Mouse (Mus musculus) intestine, embryonic 14.5 days (tissue): ENCODE data around the gene Tmf1. TPM values are rescaled to one million over a fixed set of nuclear protein-coding genes. Genes with fewer than 3 reads are reported as not detected.

Experiments
- ATAC-seq: fragments of 200-750 bp; cut with Nextera tagmentation; replicated peaks from 2 replicates; pipeline ENCODE4 v1.8.0; 2017; ENCODE audit warnings: low read depth, moderate number of reproducible peaks, moderate TSS enrichment, moderate library complexity; ENCODE audit not compliant: low FRiP score, low TSS enrichment
- DNase-seq: peaks from one replicate; pipeline ENCODE4 v3.0.0-alpha.2; 2018; ENCODE audit warnings: low spot score
- H3K27ac ChIP-seq: fragments of 300-500 bp; sonication (generic); 2 replicates; pipeline ENCODE4 v1.5.1; 2014; ENCODE audit warnings: low read depth, mild to moderate bottlenecking, control low read depth
- H3K27me3 ChIP-seq: fragments of 300-500 bp; sonication (generic); replicated peaks from 2 replicates; pipeline ENCODE4 v1.6.1; 2014; ENCODE audit warnings: low read length, control low read depth; ENCODE audit not compliant: control insufficient read depth, insufficient read depth
- H3K36me3 ChIP-seq: fragments of 300-500 bp; sonication (generic); 2 replicates; pipeline ENCODE4 v1.6.1; 2014; ENCODE audit warnings: low read length, control low read depth; ENCODE audit not compliant: control insufficient read depth, insufficient read depth
- H3K4me1 ChIP-seq: fragments of 300-500 bp; sonication (generic); replicated peaks from 2 replicates; pipeline ENCODE4 v1.6.1; 2014; ENCODE audit warnings: low read length, control low read depth, mixed read lengths; ENCODE audit not compliant: control insufficient read depth, insufficient read depth
- H3K4me2 ChIP-seq: fragments of 300-500 bp; sonication (generic); 2 replicates; pipeline ENCODE4 v1.6.1; 2014; ENCODE audit warnings: low read length
- H3K4me3 ChIP-seq: fragments of 300-500 bp; sonication (generic); 2 replicates; pipeline ENCODE4 v1.5.1; 2014; ENCODE audit warnings: low read depth, low read length, control low read depth, mixed read lengths
- H3K9ac ChIP-seq: fragments of 300-500 bp; sonication (generic); 2 replicates; pipeline ENCODE4 v1.6.1; 2014; ENCODE audit warnings: mild to moderate bottlenecking, low read length
- H3K9me3 ChIP-seq: fragments of 300-500 bp; sonication (generic); 2 replicates; pipeline ENCODE4 v1.6.1; 2016; ENCODE audit warnings: low read length, control low read depth; ENCODE audit not compliant: control insufficient read depth
- WGBS: fragments of 180-500 bp; shearing (Covaris S2); extraction: QIAGEN DNeasy Blood & Tissue Kit; methylation state at CpG from one replicate; pipeline ENCODE4 v1.1.7; 2014; 5-methylcytosine and 5-hydroxymethylcytosine counted together
- polyA plus RNA-seq: library from polyadenylated mRNA; unstranded; fragments of >200 nt; fragmentation: Nextera tagmentation; extraction: Ambion mirVana; gene quantifications from 2 replicates; pipeline ENCODE4 v1.2.1, GENCODE M21; 2014

Gene Tmf1
- polyA plus RNA-seq, 1 experiment from 2014 or later, result 27.9 TPM

DNA sequence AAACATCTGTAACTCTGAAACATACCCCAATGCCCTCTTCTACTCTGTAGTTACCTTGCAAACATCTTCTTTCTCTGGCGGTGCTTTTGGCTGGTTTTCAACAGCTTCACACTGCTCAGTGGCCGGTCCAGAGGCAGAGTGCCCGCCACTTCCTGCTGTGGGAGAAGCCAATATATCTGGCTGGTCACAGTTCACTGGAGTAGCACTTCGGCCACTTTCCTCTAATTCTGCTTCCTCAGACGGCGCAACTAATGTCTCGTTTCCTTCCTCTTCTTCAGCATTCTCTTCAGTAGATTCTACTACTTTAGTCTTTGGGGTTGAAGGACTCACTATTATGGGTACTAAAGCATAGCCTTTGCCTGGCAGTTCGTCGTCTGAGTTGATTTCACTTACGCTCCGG is 3.2 kb downstream of the Tmf1 start:
- DNase-seq (no peak), ATAC-seq (no peak)
- H3K4me2 ChIP-seq, result no peak overlapping the region
- H3K4me3 ChIP-seq, result no peak overlapping the region
- no peak overlapping the region for H3K9ac ChIP-seq
- no peaks in the 10 kb centered on the region for H3K27me3 ChIP-seq
- peaks cover 16% of the 10 kb centered on the region for H3K4me1 ChIP-seq
- peaks cover 42% of the 10 kb centered on the region for H3K36me3 ChIP-seq
- no peak overlapping the region for H3K27ac ChIP-seq
- no peaks in the 10 kb centered on the region for H3K9me3 ChIP-seq
- WGBS, result 79% methylated on average over 11 of the region's 11 CpGs

DNA sequence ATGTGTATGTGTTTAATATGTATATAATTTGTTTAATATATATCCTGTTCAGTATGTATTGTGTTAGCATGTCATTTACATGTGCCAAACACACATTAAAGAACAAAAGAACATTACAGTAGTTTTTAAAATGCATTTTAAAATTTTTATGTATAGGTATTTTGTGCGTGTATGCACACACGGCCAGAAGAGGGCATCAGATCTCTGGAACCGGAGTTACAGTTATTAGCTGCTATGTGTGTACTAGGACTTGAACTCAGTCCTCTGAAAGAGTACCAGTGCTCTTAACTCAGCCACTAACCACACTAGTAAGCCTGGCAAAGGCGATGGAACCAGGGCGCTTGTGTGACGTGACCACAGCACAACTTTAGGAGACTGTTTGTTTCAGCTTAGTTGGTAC is 28.8 kb downstream of the Tmf1 start:
- WGBS, result 80% methylated on average over 6 of the region's 6 CpGs
- H3K27ac ChIP-seq, result no peak overlapping the region
- no peaks in the 10 kb centered on the region for H3K27me3 ChIP-seq
- no peak overlapping the region for H3K4me3 ChIP-seq
- H3K9ac ChIP-seq, result no peak overlapping the region
- DNase-seq (no peak), ATAC-seq (no peak)
- H3K9me3 ChIP-seq, result no peaks in the 10 kb centered on the region
- peaks cover 15% of the 10 kb centered on the region for H3K4me1 ChIP-seq
- no peak overlapping the region for H3K4me2 ChIP-seq
- peaks cover 5% of the 10 kb centered on the region for H3K36me3 ChIP-seq

DNA sequence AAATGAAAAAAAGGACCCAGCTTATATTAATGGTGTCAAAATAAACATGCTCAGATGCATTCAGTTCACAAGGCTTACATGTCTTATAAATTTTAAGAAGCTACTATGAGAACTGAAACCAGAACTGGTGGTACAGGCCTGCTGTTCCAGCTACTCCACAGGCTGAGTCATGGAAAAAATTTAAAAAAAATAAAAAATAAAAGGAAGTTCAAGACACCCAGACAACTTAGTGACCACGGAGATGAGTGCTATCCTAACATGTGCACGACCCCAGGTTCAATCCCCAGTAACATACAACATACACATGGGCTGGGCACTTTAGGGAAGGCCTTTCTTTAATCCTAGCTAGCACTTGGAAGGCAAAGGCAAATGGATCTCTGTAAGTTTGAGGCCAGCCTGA is 29.2 kb downstream of the Tmf1 start:
- DNase-seq (no peak), ATAC-seq (no peak)
- Histone ChIP-seq H3K36me3 (peaks cover 5% of the 10 kb centered on the region), H3K9ac (no peak overlapping the region), H3K4me3 (no peak overlapping the region), H3K27ac (no peak overlapping the region), H3K4me2 (no peak overlapping the region), H3K4me1 (peaks cover 15% of the 10 kb centered on the region), H3K9me3 (no peaks in the 10 kb centered on the region), H3K27me3 (no peaks in the 10 kb centered on the region)
- 76% methylated on average over 2 of the region's 2 CpGs for WGBS

DNA sequence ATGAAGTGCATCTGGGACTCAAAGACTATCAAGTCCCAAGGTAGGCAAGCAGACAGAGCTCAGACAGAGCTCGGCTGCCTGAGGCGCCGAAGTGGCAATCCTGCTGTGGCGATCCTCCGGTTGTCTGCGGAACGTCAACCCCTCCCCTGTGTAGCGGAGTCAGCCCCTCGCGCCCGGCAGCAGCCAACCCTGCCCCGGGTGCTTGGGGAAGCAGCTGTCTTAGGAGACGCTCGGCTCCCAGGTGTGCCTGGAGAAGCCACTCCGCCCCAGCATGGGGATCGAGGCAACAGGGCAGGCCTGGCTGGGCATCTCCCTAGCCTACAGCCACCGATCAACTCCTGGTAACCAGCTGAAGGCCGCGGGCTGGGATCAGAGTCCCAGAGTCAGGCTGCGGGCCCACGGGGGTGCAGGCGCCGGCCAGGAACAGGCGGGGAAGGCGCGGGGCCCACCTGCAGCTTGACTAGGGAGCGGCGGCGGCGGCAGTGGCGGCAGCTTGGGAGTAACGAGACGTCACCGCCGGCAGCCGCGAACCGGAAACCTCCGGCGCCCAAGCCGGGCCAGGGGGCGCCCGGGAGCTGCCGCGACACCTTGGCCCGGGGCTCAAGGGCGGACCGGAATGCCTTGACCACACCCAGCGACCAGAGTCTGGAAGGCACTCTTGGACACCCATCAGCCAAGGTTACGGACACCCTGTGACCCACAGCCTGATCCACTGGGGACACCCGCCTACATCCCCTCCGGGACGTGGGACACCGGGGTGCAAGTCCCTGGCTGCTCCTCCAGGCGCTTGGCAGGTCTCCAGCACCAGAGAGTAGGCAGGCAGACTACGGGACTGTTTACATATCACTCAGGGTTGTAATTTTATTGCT is 30.3 kb downstream of the Tmf1 start, which contains the start of gene Eogt:
Gene Eogt (minus strand): TSS at position 800 of the 869 bp plus-strand sequence.
- Histone ChIP-seq H3K4me1 (peaks cover 19% of the 10 kb centered on the region), H3K9ac (peak within 1 kb of the TSS; percentile 69), H3K4me2 (peak within 1 kb of the TSS; percentile 87), H3K9me3 (no peaks in the 10 kb centered on the region), H3K36me3 (peaks cover 2% of the 10 kb centered on the region), H3K27ac (peak within 1 kb of the TSS; percentile 67), H3K27me3 (no peaks in the 10 kb centered on the region), H3K4me3 (peak within 1 kb of the TSS; percentile 58)
- under 1% methylated on average over 53 of the region's 56 CpGs for WGBS
- DNase-seq, result peak; percentile 90
- ATAC-seq, result peak; percentile 81

DNA sequence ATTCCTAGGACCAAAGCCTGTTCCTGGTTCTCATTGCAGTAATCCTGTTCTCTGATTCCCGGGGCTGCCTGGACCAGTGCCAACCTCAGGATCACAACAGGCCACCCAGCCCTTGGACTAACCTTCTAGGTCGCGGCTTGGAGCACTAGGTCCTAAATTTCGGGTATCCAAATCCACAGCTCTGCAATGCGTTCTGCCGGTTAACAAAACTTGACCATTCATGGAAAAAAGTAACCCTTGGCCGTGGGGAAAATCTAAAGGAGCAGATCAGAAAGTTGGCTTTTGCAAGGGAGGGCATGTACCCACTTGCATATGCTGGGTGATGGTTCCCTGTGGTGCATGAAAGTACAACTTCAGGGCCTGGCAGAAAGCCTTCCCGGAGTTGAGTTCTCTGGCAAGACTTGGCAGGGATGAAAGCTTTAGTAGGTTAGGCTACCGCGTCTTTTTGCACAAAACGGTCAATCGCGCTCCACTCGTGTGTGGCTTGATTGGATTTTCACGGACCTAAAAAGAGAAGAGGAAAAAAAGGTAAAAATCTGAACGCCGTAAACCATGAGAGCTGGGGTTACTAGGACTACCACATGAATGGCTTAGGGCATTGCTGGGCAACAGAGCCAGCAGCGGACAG is 31.1 kb downstream of the Tmf1 start:
- Histone ChIP-seq H3K36me3 (no peaks in the 10 kb centered on the region), H3K27me3 (no peaks in the 10 kb centered on the region), H3K9ac (peak overlapping the region; percentile 69), H3K4me1 (peaks cover 19% of the 10 kb centered on the region), H3K27ac (peak overlapping the region; percentile 67), H3K9me3 (no peaks in the 10 kb centered on the region), H3K4me2 (peak overlapping the region; percentile 87), H3K4me3 (peak overlapping the region; percentile 58)
- peak; percentile 75 for DNase-seq
- 26% methylated on average over 18 of the region's 18 CpGs for WGBS
- ATAC-seq, result no peak

DNA sequence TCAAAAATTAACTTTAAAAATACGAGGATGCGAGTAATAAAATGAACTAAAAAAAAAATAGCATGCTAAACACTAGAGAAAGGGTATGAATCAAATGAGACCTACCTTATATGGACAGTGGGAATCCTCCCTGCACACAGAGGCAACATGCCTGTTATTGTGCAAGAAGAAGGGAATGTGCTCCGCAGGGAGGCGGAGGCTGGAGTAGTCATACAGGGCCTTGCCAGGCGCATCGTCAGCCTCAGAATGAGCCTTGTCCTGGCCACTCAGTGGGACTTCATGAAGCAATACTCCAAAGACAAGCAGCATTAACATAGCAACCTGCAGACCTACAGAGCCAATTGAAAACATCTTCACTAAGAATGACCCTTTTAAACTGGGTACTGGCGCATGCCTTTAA is 33.8 kb downstream of the Tmf1 start:
- Histone ChIP-seq H3K4me2 (no peak overlapping the region), H3K27me3 (no peaks in the 10 kb centered on the region), H3K36me3 (0 out of 2 replicates have a peak, but pooled peaks cover 4% of the 10 kb centered on the region), H3K27ac (no peak overlapping the region), H3K4me1 (peaks cover 19% of the 10 kb centered on the region), H3K9ac (no peak overlapping the region), H3K9me3 (no peaks in the 10 kb centered on the region), H3K4me3 (no peak overlapping the region)
- DNase-seq (no peak), ATAC-seq (no peak)
- 87% methylated on average over 7 of the region's 7 CpGs for WGBS

DNA sequence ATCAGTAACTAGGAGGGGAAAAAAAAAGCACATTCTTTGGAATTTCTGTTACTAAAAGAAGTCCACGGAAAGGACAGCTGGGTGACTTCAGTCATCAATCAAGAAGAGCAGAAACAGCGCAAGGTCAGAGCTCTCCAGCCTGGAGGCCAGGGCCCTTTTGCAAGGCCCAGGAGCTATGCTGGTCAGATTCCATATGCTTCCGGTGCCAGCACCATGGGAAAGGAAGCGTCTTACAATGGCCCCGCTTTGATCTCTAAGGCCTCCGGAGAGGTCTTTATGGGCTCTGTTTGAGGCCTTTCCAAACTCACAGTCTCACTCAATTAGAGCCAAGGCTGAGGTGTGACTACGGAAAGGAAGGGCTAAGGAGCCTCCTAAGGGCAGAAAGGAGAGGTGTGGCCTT is 34.6 kb downstream of the Tmf1 start:
- H3K27me3 ChIP-seq, result no peaks in the 10 kb centered on the region
- 26% methylated on average over 7 of the region's 7 CpGs for WGBS
- 0 out of 2 replicates have a peak, but pooled peaks cover 4% of the 10 kb centered on the region for H3K36me3 ChIP-seq
- no peak overlapping the region for H3K9ac ChIP-seq
- ATAC-seq, result no peak
- H3K4me3 ChIP-seq, result no peak overlapping the region
- DNase-seq, result no peak
- H3K4me2 ChIP-seq, result no peak overlapping the region
- peaks cover 17% of the 10 kb centered on the region for H3K4me1 ChIP-seq
- no peak overlapping the region for H3K27ac ChIP-seq
- H3K9me3 ChIP-seq, result no peaks in the 10 kb centered on the region

DNA sequence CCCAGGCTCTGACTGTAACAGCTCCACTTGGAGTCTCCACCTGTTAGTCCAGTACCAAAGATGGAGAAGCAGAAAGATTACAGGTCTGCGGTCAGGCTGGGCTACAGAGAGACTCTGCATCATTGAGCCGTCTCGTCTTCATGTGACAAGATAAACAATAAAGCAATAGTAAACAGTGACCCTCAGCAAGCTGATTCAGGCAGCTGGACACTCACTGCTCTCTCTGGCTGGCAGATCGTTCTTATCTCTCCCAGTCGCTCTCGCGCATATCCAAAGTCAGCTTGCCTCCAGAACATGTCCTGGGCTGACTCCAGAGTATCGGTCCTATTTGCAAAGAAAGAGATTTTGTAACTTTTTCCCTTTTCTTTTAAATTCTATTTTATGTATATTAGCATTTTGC is 36.3 kb downstream of the Tmf1 start:
- Histone ChIP-seq H3K4me1 (peaks cover 7% of the 10 kb centered on the region; the same call in 1 of the 2 replicates), H3K27ac (no peak overlapping the region), H3K9ac (no peak overlapping the region), H3K4me2 (no peak overlapping the region), H3K27me3 (no peaks in the 10 kb centered on the region), H3K4me3 (no peak overlapping the region), H3K36me3 (0 out of 2 replicates have a peak, but pooled peaks cover 4% of the 10 kb centered on the region), H3K9me3 (no peaks in the 10 kb centered on the region)
- DNase-seq (no peak), ATAC-seq (no peak)
- 71% methylated on average over 8 of the region's 8 CpGs for WGBS
